In genomic region chr6:115227043-115227442, GRCm38 (mm10) we compare ENCODE assay signal across 24 mouse cellular contexts. TPM values are rescaled to one million over a fixed set of nuclear protein-coding genes. Genes with fewer than 3 reads are reported as not detected.
A peak's percentile ranks its signal among the peaks of the same experiment; 100 is the strongest.
DNase-seq lines count a peak whose midpoint lies in the region; ATAC-seq and TF ChIP-seq lines count a peak whose summit lies in the region.
"Had no signal": no experiment of that assay in that cellular context is flagged by ENCODE, and none has a peak within 500 bp of the region (broad histone marks: within the 10 kb centered on the region; RNA-seq: fewer than 3 reads in every experiment).

Gene Gm17482, plus strand, starts transcription at chr6:115227343.

- 67% methylated on average over 4 of the region's 4 CpGs for WGBS in heart, embryonic 10.5 days
- 72% methylated on average over 4 of the region's 4 CpGs for WGBS in neural tube, embryonic 15.5 days

- peaks cover 43% of the 10 kb centered on the region for H3K27me3 ChIP-seq in heart, embryonic 10.5 days (ENCODE audit: insufficient read depth, poor library complexity, severe bottlenecking)
- H3K27me3 ChIP-seq in neural tube, embryonic 15.5 days (replicated peaks): no peaks in the 10 kb centered on the region
- H3K27me3 ChIP-seq: CH12.LX; forebrain, embryonic 13.5 days; limb, embryonic 13.5 days had no signal

- no peak within 1 kb of the TSS for H3K4me3 ChIP-seq in heart, embryonic 10.5 days
- no peak within 1 kb of the TSS for H3K4me3 ChIP-seq in layer of hippocampus, adult 2 months
- H3K4me3 ChIP-seq in neural tube, embryonic 15.5 days (replicated peaks): no peak within 1 kb of the TSS
- H3K4me3 ChIP-seq: forebrain, embryonic 13.5 days; heart, embryonic 15.5 days; limb, embryonic 13.5 days; liver, embryonic 12.5 days had no signal

- peak; percentile 80 for DNase-seq in heart, adult 11 months
- DNase-seq in heart, embryonic 10.5 days (ENCODE audit: low spot score): no peak
- DNase-seq in layer of hippocampus, adult 2 months (ENCODE audit: low spot score in 2 of 2): no peak
- DNase-seq in layer of hippocampus, postnatal 10 days (ENCODE audit: low spot score in 2 of 2): no peak
- DNase-seq in neural tube, embryonic 10.5 days (ENCODE audit: extremely low spot score, low spot score): no peak
- no peak for DNase-seq in thymus, postnatal 25 days

- H3K4me2 ChIP-seq in neural tube, embryonic 15.5 days: no peak within 1 kb of the TSS
- H3K4me2 ChIP-seq: forebrain, embryonic 13.5 days; heart, embryonic 15.5 days; limb, embryonic 13.5 days; liver, embryonic 12.5 days had no signal

- no peaks in the 10 kb centered on the region for H3K4me1 ChIP-seq in heart, embryonic 10.5 days
- H3K4me1 ChIP-seq in neural tube, embryonic 15.5 days: peaks cover 7% of the 10 kb centered on the region; the same call in 1 of the 2 replicates
- H3K4me1 ChIP-seq: forebrain, embryonic 13.5 days; heart, embryonic 15.5 days; limb, embryonic 13.5 days; liver, embryonic 12.5 days had no signal

- no peak within 1 kb of the TSS for H3K27ac ChIP-seq in heart, embryonic 10.5 days
- H3K27ac ChIP-seq in layer of hippocampus, adult 2 months: peak within 1 kb of the TSS; percentile 75
- H3K27ac ChIP-seq in neural tube, embryonic 15.5 days (replicated peaks): peak within 1 kb of the TSS; percentile 10; the same call in 1 of the 2 replicates
- H3K27ac ChIP-seq: forebrain, embryonic 13.5 days; heart, embryonic 15.5 days; limb, embryonic 13.5 days; liver, embryonic 12.5 days had no signal

- no peak for TF ChIP-seq CTCF in layer of hippocampus, adult 2 months (conservative IDR thresholded peaks at IDR 0.05)

- no peaks in the 10 kb centered on the region for H3K36me3 ChIP-seq in heart, embryonic 10.5 days
- H3K36me3 ChIP-seq in neural tube, embryonic 15.5 days: no peaks in the 10 kb centered on the region
- H3K36me3 ChIP-seq: G1E; heart, embryonic 15.5 days; limb, embryonic 13.5 days; liver, embryonic 12.5 days had no signal

- no peak for ATAC-seq in neural tube, embryonic 15.5 days (ENCODE audit: low FRiP score)
- ATAC-seq: liver, embryonic 12.5 days had no signal

- no peaks in the 10 kb centered on the region for H3K9me3 ChIP-seq in heart, embryonic 10.5 days
- no peaks in the 10 kb centered on the region for H3K9me3 ChIP-seq in neural tube, embryonic 15.5 days (replicated peaks)
- H3K9me3 ChIP-seq: forebrain, embryonic 13.5 days; G1E; heart, embryonic 15.5 days; limb, embryonic 13.5 days; liver, embryonic 12.5 days had no signal

- no peak within 1 kb of the TSS for H3K9ac ChIP-seq in neural tube, embryonic 15.5 days (replicated peaks)
- H3K9ac ChIP-seq: forebrain, embryonic 13.5 days; heart, embryonic 15.5 days; limb, embryonic 13.5 days; liver, embryonic 12.5 days had no signal

RNA-seq across cellular contexts. Expression of gene Gm17482, which starts in this region (rescaled TPM):
- polyA plus RNA-seq in heart, embryonic 10.5 days (2016; fragmentation: Nextera tagmentation; extraction: Ambion mirVana): not detected in 2 replicates
- not detected for total RNA-seq in layer of hippocampus, adult 2 months (2021)
- total RNA-seq in layer of hippocampus, postnatal 10 days (2021): not detected
- not detected in 2 replicates for polyA plus RNA-seq in neural tube, embryonic 15.5 days (2015; fragmentation: Nextera tagmentation; extraction: Ambion mirVana)
- total RNA-seq: adrenal gland, adult 2 months; adrenal gland, postnatal 4 days; CH12.LX; G1E; gastrocnemius, postnatal 14 days; heart, adult 18-20 months; heart, postnatal 36 days; layer of hippocampus, adult 18-20 months; layer of hippocampus, postnatal 36 days; left cerebral cortex, postnatal 25 days; megakaryocyte-erythroid progenitor cell, adult 5-6 weeks had no signal
- polyA plus RNA-seq: adrenal gland, adult 2 months; embryonic facial prominence, embryonic 14.5 days; forebrain, embryonic 13.5 days; G1E; heart, embryonic 15.5 days; inflammation-experienced regulatory T-cells, adult 6 months; limb, embryonic 13.5 days; liver, embryonic 12.5 days had no signal
